Mouse (Mus musculus): Measurements from ENCODE around the gene Chrna4.

- TF ChIP-seq CTCF (conservative IDR thresholded peaks at IDR 0.05; ENCODE audit: low read length) (no peak), POU5F1 (IDR thresholded peaks at IDR 0.05; ENCODE audit: borderline replicate concordance, low read length) (no peak), NANOG (IDR thresholded peaks at IDR 0.05; ENCODE audit: borderline replicate concordance, low read length) (no peak)
Observed at GRCm38 (mm10) chr2:181058193-181058592, 14.8 kb upstream of the Chrna4 start.

All from E14TG2a.4 (cell line).